Mouse (Mus musculus) bone marrow macrophage, adult 2 months (primary cell): ENCODE results near the gene Vwf.

Source experiments
- CTCF ChIP-seq: IDR thresholded peaks from 2 replicates; pipeline ENCODE4 v1.5.1; 2012; ENCODE audit warnings: low read depth, mild to moderate bottlenecking, low read length, moderate library complexity
- POLR2A ChIP-seq: IDR thresholded peaks from 2 replicates; pipeline ENCODE4 v1.6.1; 2012; ENCODE audit warnings: mild to moderate bottlenecking, low read depth, low read length, borderline replicate concordance

GRCm38 (mm10) chr6:125656921-125657320, 110.3 kb downstream of the Vwf start:
- no peak for TF ChIP-seq POLR2A
- no peak for TF ChIP-seq CTCF
